Mouse (Mus musculus) neural tube, embryonic 12.5 days (tissue): Measurements from ENCODE around the gene Pick1. TPM values are rescaled to one million over a fixed set of nuclear protein-coding genes. Genes with fewer than 3 reads are reported as not detected.
A peak's percentile ranks its signal among the peaks of the same experiment; 100 is the strongest.

Source experiments
- ATAC-seq: fragments of 200-750 bp; cut with Nextera tagmentation; 2 replicates; pipeline ENCODE4 v1.8.0; 2017; ENCODE audit warnings: low read depth, mild to moderate bottlenecking, moderate TSS enrichment, moderate library complexity; ENCODE audit not compliant: low FRiP score
- H3K27ac ChIP-seq: fragments of 300-500 bp; sonication (generic); 2 replicates; pipeline ENCODE4 v1.5.1; 2016
- H3K27me3 ChIP-seq: fragments of 300-500 bp; sonication (generic); replicated peaks from 2 replicates; pipeline ENCODE4 v1.6.1; 2016; ENCODE audit warnings: mild to moderate bottlenecking
- H3K36me3 ChIP-seq: fragments of 300-500 bp; sonication (generic); 2 replicates; pipeline ENCODE4 v1.6.1; 2016; ENCODE audit warnings: mild to moderate bottlenecking
- H3K4me1 ChIP-seq: fragments of 300-500 bp; sonication (generic); 2 replicates; pipeline ENCODE4 v1.6.1; 2016
- H3K4me2 ChIP-seq: fragments of 300-500 bp; sonication (generic); replicated peaks from 2 replicates; pipeline ENCODE4 v1.6.1; 2016; ENCODE audit warnings: mild to moderate bottlenecking
- H3K4me3 ChIP-seq: fragments of 300-500 bp; sonication (generic); 2 replicates; pipeline ENCODE4 v1.5.1; 2016
- H3K9ac ChIP-seq: fragments of 300-500 bp; sonication (generic); 2 replicates; pipeline ENCODE4 v1.6.1; 2016; ENCODE audit warnings: mild to moderate bottlenecking
- H3K9me3 ChIP-seq: fragments of 300-500 bp; sonication (generic); 2 replicates; pipeline ENCODE4 v1.6.1; 2016; ENCODE audit warnings: mild to moderate bottlenecking
- WGBS: fragments of 180-500 bp; shearing (Covaris S2); methylation state at CpG from one replicate; pipeline ENCODE4 v1.1.7; 2016; 5-methylcytosine and 5-hydroxymethylcytosine counted together
- polyA plus RNA-seq: library from polyadenylated mRNA; unstranded; fragments of >200 nt; fragmentation: Nextera tagmentation; extraction: Ambion mirVana; gene quantifications from 2 replicates; pipeline ENCODE4 v1.2.1, GENCODE M21; 2016

Pick1 gene
- polyA plus RNA-seq, 1 experiment from 2014 or later, result 78.2 TPM

- no peaks in the 10 kb centered on the region for H3K36me3 ChIP-seq
- peaks cover 57% of the 10 kb centered on the region for H3K27me3 ChIP-seq
- peak; percentile 63 for ATAC-seq
- H3K4me1 ChIP-seq, result peaks cover 18% of the 10 kb centered on the region
- H3K4me2 ChIP-seq, result peak overlapping the region; percentile 100
- peak overlapping the region; percentile 71 for H3K9ac ChIP-seq
- H3K27ac ChIP-seq, result no peak overlapping the region
- no peaks in the 10 kb centered on the region for H3K9me3 ChIP-seq
- peak overlapping the region; percentile 63 for H3K4me3 ChIP-seq
- 1% methylated on average over 56 of the region's 62 CpGs for WGBS
These were observed 32.2 kb downstream of the Pick1 start for GRCm38 (mm10) chr15:79261095-79261725.

GRCm38 (mm10) chr15:79261757-79262156, 32.8 kb downstream of the Pick1 start:
- Histone ChIP-seq H3K9ac (peak overlapping the region; percentile 71), H3K9me3 (no peaks in the 10 kb centered on the region), H3K4me1 (peaks cover 18% of the 10 kb centered on the region), H3K27ac (no peak overlapping the region), H3K27me3 (peaks cover 57% of the 10 kb centered on the region), H3K4me2 (peak overlapping the region; percentile 100), H3K4me3 (peak overlapping the region; percentile 63), H3K36me3 (no peaks in the 10 kb centered on the region)
- ATAC-seq, result peak; percentile 38
- WGBS, result 1% methylated on average over 28 of the region's 28 CpGs

DNA sequence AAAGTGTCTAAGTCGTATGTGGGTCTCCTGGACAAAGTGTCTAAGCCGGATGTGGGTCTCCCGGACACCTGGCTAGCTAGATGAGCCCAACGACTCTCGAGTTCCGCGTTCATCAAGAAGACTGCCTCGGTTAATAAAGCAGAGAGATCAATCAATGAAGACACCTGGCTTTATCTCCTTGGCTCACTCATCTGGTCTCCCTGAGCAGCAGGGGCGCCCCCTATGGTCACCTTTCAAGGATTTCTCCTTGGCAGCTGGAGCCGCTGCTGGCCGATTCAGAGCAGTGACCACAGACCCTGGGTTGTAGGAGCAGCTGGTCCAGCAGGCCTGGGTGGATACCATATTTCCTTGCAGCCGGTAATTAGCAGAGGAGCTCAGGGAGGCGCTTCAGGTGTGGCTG, 33.4 kb downstream of the Pick1 start:
- Histone ChIP-seq H3K4me1 (peaks cover 18% of the 10 kb centered on the region), H3K9me3 (no peaks in the 10 kb centered on the region), H3K9ac (no peak overlapping the region), H3K4me3 (no peak overlapping the region), H3K36me3 (no peaks in the 10 kb centered on the region), H3K27ac (no peak overlapping the region), H3K4me2 (peak overlapping the region; percentile 100), H3K27me3 (peaks cover 57% of the 10 kb centered on the region)
- ATAC-seq, result no peak
- 24% methylated on average over 13 of the region's 13 CpGs for WGBS

DNA sequence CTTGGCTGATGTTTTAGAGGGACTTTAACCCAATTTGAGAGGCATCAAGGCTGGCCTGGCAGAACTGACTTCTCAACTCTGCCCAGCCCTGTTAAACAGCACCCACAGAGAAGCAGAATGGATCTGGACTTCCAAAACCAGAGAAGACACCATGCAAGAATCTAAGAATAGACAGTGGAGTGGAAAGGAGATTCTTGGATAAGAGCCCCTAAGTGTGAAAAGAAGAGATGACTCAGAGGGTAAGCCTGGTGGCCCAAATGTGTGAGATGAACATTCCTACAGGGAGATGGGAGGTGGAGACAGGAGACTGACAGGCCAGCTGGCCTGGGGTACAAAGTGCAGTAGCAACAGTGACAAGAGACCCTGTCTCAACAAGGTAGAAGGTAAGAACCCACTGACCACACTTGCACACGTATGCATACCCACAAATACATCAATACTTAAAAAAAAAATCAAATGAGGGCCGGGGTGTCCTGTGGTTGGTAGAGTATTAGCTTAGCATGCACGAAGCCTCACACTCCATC, 33.9 kb downstream of the Pick1 start:
- no peaks in the 10 kb centered on the region for H3K36me3 ChIP-seq
- H3K4me3 ChIP-seq, result no peak overlapping the region
- no peak for ATAC-seq
- no peak overlapping the region for H3K27ac ChIP-seq
- no peak overlapping the region for H3K4me2 ChIP-seq
- 93% methylated on average over 3 of the region's 3 CpGs for WGBS
- peaks cover 57% of the 10 kb centered on the region for H3K27me3 ChIP-seq
- peaks cover 18% of the 10 kb centered on the region for H3K4me1 ChIP-seq
- no peak overlapping the region for H3K9ac ChIP-seq
- H3K9me3 ChIP-seq, result no peaks in the 10 kb centered on the region

GRCm38 (mm10) chr15:79263726-79264125, 34.8 kb downstream of the Pick1 start:
- no peak overlapping the region for H3K4me2 ChIP-seq
- H3K9ac ChIP-seq, result no peak overlapping the region
- 90% methylated on average over 6 of the region's 6 CpGs for WGBS
- H3K4me1 ChIP-seq, result peaks cover 18% of the 10 kb centered on the region
- no peak overlapping the region for H3K4me3 ChIP-seq
- H3K27ac ChIP-seq, result no peak overlapping the region
- no peaks in the 10 kb centered on the region for H3K36me3 ChIP-seq
- H3K9me3 ChIP-seq, result no peaks in the 10 kb centered on the region
- no peak for ATAC-seq
- H3K27me3 ChIP-seq, result peaks cover 51% of the 10 kb centered on the region

GRCm38 (mm10) chr15:79265384-79265783, 36.4 kb downstream of the Pick1 start:
- Histone ChIP-seq H3K27me3 (peaks cover 35% of the 10 kb centered on the region), H3K27ac (no peak overlapping the region), H3K4me1 (peaks cover 18% of the 10 kb centered on the region), H3K36me3 (no peaks in the 10 kb centered on the region), H3K9ac (no peak overlapping the region), H3K4me3 (no peak overlapping the region), H3K9me3 (no peaks in the 10 kb centered on the region), H3K4me2 (no peak overlapping the region)
- WGBS, result 73% methylated on average over 4 of the region's 4 CpGs
- no peak for ATAC-seq

GRCm38 (mm10) chr15:79268521-79268920, 39.5 kb downstream of the Pick1 start:
- Histone ChIP-seq H3K27ac (no peak overlapping the region), H3K27me3 (peaks cover 11% of the 10 kb centered on the region), H3K36me3 (no peaks in the 10 kb centered on the region), H3K4me3 (no peak overlapping the region), H3K9me3 (no peaks in the 10 kb centered on the region), H3K4me2 (no peak overlapping the region), H3K4me1 (peaks cover 9% of the 10 kb centered on the region; the same call in 1 of the 2 replicates), H3K9ac (no peak overlapping the region)
- WGBS, result 27% methylated on average over 1 of the region's 1 CpGs
- ATAC-seq, result no peak

DNA sequence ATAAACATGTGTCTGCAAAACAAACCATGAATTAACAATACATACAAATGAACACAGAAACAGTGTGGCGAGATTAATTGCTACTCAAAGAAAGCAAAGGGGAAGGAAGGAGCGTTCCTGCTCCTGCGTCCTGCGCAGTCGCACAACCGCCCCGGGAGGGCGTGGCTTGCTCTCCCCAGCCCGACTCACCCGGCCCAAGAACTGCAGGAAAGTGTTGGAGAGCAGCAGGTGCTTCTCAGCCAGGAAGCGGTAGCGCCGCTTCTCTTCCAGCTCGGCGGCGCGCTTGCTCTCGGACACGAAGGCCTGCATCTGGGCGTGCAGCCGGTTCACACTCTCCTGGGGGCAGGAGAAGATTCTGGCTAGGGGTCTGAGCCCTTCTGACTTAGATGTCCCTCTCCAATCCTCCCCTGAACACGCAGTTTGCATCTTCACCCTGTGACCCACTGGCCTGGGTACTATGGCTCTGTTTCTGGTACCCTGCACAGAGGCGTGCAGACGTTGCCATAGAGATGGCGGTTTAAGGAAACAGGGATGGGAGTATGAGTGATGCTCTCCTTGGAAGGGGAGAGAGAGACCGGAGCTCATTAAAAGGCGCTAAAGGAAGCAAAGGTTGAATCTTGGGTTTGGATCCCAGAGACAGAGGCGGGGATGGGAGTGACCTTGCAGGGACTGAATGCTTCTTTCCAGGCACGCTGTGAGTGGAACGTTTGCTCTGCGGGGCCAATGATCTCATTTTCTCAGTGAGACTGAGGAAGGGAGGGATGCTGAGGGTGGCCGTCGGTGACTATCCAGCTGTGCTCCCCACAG, 41.5 kb downstream of the Pick1 start:
- Histone ChIP-seq H3K27ac (no peak overlapping the region), H3K9me3 (no peaks in the 10 kb centered on the region), H3K4me3 (peak overlapping the region; percentile 35), H3K36me3 (no peaks in the 10 kb centered on the region), H3K9ac (peak overlapping the region; percentile 41), H3K4me1 (peaks cover 9% of the 10 kb centered on the region; the same call in 1 of the 2 replicates), H3K27me3 (peaks cover 12% of the 10 kb centered on the region), H3K4me2 (peak overlapping the region; percentile 75)
- peak; percentile 50; the same call in 1 of the 2 replicates for ATAC-seq
- 2% methylated on average over 33 of the region's 33 CpGs for WGBS

DNA sequence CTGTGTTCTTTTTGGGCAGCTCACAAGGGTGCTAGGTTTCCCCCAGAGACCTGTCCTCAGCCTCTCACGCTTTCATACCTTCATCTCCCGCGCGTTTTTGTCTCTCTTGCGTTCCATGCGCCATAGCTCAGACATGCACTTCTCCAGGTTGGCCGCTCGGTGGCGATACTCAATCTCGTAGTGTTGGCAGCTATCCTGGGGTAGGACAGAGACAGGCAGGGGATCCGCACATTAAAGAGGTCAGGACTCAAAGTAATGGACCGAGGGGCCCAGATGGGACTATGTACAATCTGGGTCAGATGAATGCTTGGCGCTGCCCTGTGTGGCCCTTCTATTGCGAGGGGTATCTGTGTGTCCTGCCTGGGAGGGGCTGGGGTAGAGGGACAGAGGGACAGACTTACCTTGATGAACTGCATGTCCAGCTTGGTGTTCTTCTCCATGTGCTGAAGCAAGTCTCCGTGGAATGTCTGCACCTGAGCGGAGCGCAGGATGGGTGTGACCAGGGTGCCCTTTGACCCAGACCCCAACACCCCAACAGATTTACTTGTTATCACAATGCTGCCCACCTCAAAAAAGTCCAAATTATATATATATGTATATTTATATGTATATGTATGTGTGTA, 42.3 kb downstream of the Pick1 start:
- H3K4me2 ChIP-seq, result peak overlapping the region; percentile 75
- H3K4me3 ChIP-seq, result peak overlapping the region; percentile 35
- H3K9ac ChIP-seq, result 0 out of 2 replicates have a peak overlapping the region, but pooled peaks have one; percentile 26
- H3K9me3 ChIP-seq, result no peaks in the 10 kb centered on the region
- ATAC-seq, result peak; percentile 56; the same call in 1 of the 2 replicates
- peaks cover 9% of the 10 kb centered on the region; the same call in 1 of the 2 replicates for H3K4me1 ChIP-seq
- no peak overlapping the region for H3K27ac ChIP-seq
- peaks cover 12% of the 10 kb centered on the region for H3K27me3 ChIP-seq
- WGBS, result 16% methylated on average over 17 of the region's 17 CpGs
- no peaks in the 10 kb centered on the region for H3K36me3 ChIP-seq

GRCm38 (mm10) chr15:79273020-79273419, 44.0 kb downstream of the Pick1 start:
- Histone ChIP-seq H3K4me1 (peaks cover 9% of the 10 kb centered on the region; the same call in 1 of the 2 replicates), H3K9ac (no peak overlapping the region), H3K36me3 (no peaks in the 10 kb centered on the region), H3K9me3 (0 out of 2 replicates have a peak, but pooled peaks cover 3% of the 10 kb centered on the region), H3K27ac (no peak overlapping the region), H3K27me3 (peaks cover 12% of the 10 kb centered on the region), H3K4me3 (no peak overlapping the region), H3K4me2 (no peak overlapping the region)
- WGBS, result 38% methylated on average over 10 of the region's 10 CpGs
- no peak for ATAC-seq

- Histone ChIP-seq H3K27ac (no peak overlapping the region), H3K9ac (no peak overlapping the region), H3K27me3 (peaks cover 5% of the 10 kb centered on the region; the same call in 1 of the 2 replicates), H3K36me3 (no peaks in the 10 kb centered on the region), H3K9me3 (peaks cover 3% of the 10 kb centered on the region; the same call in 1 of the 2 replicates), H3K4me3 (no peak overlapping the region), H3K4me1 (peaks cover 3% of the 10 kb centered on the region; the same call in 1 of the 2 replicates), H3K4me2 (no peak overlapping the region)
- no peak for ATAC-seq
- 70% methylated on average over 10 of the region's 10 CpGs for WGBS
These were observed 48.8 kb downstream of the Pick1 start for GRCm38 (mm10) chr15:79277728-79278127.

DNA sequence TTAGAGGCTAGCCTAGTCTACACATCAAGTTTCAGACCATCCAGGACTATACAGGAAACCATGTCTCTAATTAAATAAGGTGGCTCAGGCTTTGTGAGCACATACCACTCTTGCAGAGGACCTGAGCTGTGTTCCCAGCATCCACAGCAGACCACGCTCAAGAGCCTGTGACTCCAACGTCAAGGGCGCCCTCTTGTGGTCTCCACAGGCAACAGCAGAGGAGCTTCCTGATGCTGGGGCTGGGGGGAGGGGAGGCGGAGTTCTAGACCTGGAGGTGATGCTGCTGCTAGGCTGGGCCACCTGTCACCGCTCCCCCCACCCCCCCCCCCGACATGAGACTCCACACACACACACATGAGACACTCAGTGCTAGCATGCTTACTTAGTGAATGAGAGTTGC, 51.2 kb downstream of the Pick1 start:
- H3K4me2 ChIP-seq, result no peak overlapping the region
- H3K4me3 ChIP-seq, result no peak overlapping the region
- no peaks in the 10 kb centered on the region for H3K27me3 ChIP-seq
- 30% methylated on average over 6 of the region's 6 CpGs for WGBS
- no peaks in the 10 kb centered on the region for H3K4me1 ChIP-seq
- no peak overlapping the region for H3K27ac ChIP-seq
- H3K9me3 ChIP-seq, result peaks cover 3% of the 10 kb centered on the region; the same call in 1 of the 2 replicates
- no peak for ATAC-seq
- H3K9ac ChIP-seq, result no peak overlapping the region
- H3K36me3 ChIP-seq, result no peaks in the 10 kb centered on the region
